Mouse (Mus musculus): ENCODE data around the gene Ptp4a2. TPM values are rescaled to one million over a fixed set of nuclear protein-coding genes. Genes with fewer than 3 reads are reported as not detected.

The Ptp4a2 gene
- total and polyA plus RNA-seq, 3 experiments, result 118 to 619 (median 119) TPM

DNA sequence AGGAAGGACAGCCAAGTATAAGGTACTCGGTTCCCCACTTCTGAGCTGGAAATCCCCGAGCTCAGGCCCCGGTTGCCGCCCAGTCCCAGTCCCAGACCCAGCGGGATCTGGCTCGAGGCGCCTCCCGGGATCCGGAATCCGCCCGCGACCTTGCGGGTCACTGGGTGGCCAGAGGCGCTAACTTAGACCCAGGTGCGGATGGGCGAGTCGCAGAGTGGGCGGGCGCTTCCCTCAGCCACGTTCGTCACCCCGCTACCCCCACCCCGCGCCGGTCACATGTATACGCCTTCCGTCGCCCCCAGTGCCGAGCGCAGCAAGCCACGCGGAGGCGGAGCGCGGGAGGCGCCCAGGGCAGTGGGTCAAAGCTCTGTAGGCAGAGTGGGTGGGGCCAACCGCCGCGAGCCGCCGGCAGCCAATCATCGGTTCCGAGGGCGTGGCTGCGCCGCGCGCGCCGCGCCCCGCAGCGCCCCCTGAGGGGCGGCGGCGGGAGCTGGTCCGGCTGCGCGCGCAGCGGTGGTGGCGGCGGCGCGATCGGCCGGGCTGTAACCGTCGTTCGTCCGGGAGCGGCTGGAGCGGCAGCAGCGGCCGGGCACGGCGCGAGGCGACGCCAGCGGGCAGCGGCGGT, 8.8 kb downstream of the Ptp4a2 start (continued):
- TF ChIP-seq ETS1 (IDR thresholded peaks at IDR 0.05; ENCODE audit: low read depth, low read length), result peak; percentile 69
- peak; percentile 47; the same call in 1 of the 2 replicates for TF ChIP-seq MYB (IDR thresholded peaks at IDR 0.05; ENCODE audit: low read depth, low read length)
- no peak for TF ChIP-seq CHD1 (IDR thresholded peaks at IDR 0.05; ENCODE audit: low read depth, low read length)
- TF ChIP-seq MAX (IDR thresholded peaks at IDR 0.05; ENCODE audit: low read length), result peak; percentile 89
- TF ChIP-seq NELFE (IDR thresholded peaks at IDR 0.05; ENCODE audit: low read depth, low read length), result peak; percentile 64
- peak; percentile 95 for TF ChIP-seq MXI1 (IDR thresholded peaks at IDR 0.05; ENCODE audit: low read depth, low read length)
- peak; percentile 63; the same call in 1 of the 2 replicates for TF ChIP-seq SIN3A (IDR thresholded peaks at IDR 0.05; ENCODE audit: low read length)

DNA sequence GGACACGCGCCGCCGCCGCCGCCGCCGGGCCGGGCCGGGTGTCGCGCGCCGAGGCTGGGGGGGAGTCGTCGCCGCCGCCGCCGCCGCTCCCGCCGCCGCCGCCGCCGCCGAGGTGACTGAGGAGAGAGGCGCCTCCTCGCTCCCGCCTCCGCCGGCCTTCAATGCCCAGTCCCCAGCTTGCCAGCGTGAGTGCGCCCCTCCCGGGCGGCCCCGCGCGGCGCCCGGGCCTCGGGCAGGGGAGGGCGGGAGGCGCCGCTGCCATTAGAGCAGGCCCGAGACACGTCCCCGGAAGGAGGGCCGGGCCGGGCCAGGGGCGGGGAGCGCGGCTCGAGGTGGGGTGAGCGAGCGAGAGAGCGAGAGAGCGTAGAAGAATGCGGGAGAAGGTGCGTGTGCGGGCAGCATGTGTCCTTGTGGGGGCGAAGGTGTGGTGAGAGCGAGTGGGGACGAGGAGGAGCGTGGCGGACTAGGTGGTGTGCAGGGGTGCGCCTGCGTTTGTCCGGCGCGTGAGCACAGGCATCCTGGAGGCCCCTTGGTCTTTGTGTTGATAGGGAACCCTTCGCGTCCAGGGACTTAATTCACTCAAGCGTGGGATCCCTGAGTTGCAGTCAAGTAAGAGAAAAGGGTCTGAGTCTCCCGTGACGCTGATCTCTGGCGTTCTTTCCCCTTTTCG, 9.5 kb downstream of the Ptp4a2 start:
- TF ChIP-seq RCOR1 (IDR thresholded peaks at IDR 0.05; ENCODE audit: low read depth, low read length) (no peak), JUND (IDR thresholded peaks at IDR 0.05; ENCODE audit: low read depth, low read length) (no peak), TBP (IDR thresholded peaks at IDR 0.05; ENCODE audit: low read depth, low read length) (0 out of 2 replicates have a peak, but pooled peaks have one; percentile 20), CTCF (IDR thresholded peaks at IDR 0.05 in 2 of 3, conservative IDR thresholded peaks at IDR 0.05 in 1 of 3; ENCODE audit: control insufficient read depth in 1 of 3, insufficient read depth in 1 of 3, low read depth in 2 of 3, low read length in 3 of 3, poor library complexity in 1 of 3, severe bottlenecking in 1 of 3) (peak in 1 of 3 experiments; percentile 11; a peak in 1 of 6 replicates), E2F4 (IDR thresholded peaks at IDR 0.05; ENCODE audit: borderline replicate concordance, low read depth, low read length) (no peak), ZMIZ1 (IDR thresholded peaks at IDR 0.05; ENCODE audit: low read depth, low read length) (peak; percentile 60; the same call in 1 of the 2 replicates), RAD21 (IDR thresholded peaks at IDR 0.05; ENCODE audit: low read depth, low read length) (no peak), GATA1 (IDR thresholded peaks at IDR 0.05; ENCODE audit: low read depth, low read length) (no peak), NELFE (IDR thresholded peaks at IDR 0.05; ENCODE audit: low read depth, low read length) (0 out of 2 replicates have a peak, but pooled peaks have one; percentile 47), POLR2A (IDR thresholded peaks at IDR 0.05; ENCODE audit: control insufficient read depth in 1 of 2, insufficient read depth in 1 of 2, low read depth in 1 of 2, low read length in 2 of 2, poor library complexity in 1 of 2) (0 out of 4 replicates have a peak, but pooled peaks of 1 of the 2 experiments have one; percentile 35), MEF2A (IDR thresholded peaks at IDR 0.05; ENCODE audit: extremely low read depth, insufficient replicate concordance, low read depth, low read length, poor library complexity, severe bottlenecking) (no peak), MAZ (IDR thresholded peaks at IDR 0.05; ENCODE audit: low read depth, low read length) (peak; percentile 27; the same call in 1 of the 2 replicates), NRF1 (IDR thresholded peaks at IDR 0.05; ENCODE audit: insufficient read depth, low read depth, low read length, poor library complexity, severe bottlenecking) (peak; percentile 50; the same call in 1 of the 2 replicates)

More for the DNA sequence above, 9.5 kb downstream of the Ptp4a2 start:
- Histone ChIP-seq H3K9ac (ENCODE audit: control insufficient read depth, low read depth, low read length, poor library complexity, severe bottlenecking) (peak overlapping the region; percentile 99), H3K4me1 (ENCODE audit: control insufficient read depth in 1 of 2, insufficient read depth in 2 of 2, low read length in 2 of 2) (peaks cover 28 to 29% of the 10 kb centered on the region in 2 experiments), H3K4me3 (ENCODE audit: control insufficient read depth in 1 of 2, insufficient read depth in 1 of 2, low read depth in 2 of 2, low read length in 2 of 2) (peak overlapping the region; percentile 91 to 96), H3K36me3 (ENCODE audit: control insufficient read depth in 1 of 2, insufficient read depth in 2 of 2, low read length in 2 of 2) (peaks cover 2 to 47% of the 10 kb centered on the region in 2 experiments; a peak in 3 of 4 replicates), H3K27me3 (ENCODE audit: control insufficient read depth in 1 of 2, insufficient read depth in 2 of 2, low read length in 2 of 2) (no peaks in the 10 kb centered on the region), H3K27ac (ENCODE audit: control insufficient read depth, low read depth, low read length) (peak overlapping the region; percentile 90), H3K79me2 (ENCODE audit: control insufficient read depth, insufficient read depth, low read length, poor library complexity) (peaks cover 53% of the 10 kb centered on the region), H3K9me3 (replicated peaks; ENCODE audit: insufficient read depth, low read length) (no peaks in the 10 kb centered on the region)
- DNase-seq (ENCODE audit: low read depth, low spot score), result peak; percentile 77
